Mouse (Mus musculus) cortical plate, adult 2 months (tissue): Measurements from ENCODE around the gene Kndc1.

Experiments used
- CTCF ChIP-seq: fragments of 200-500 bp; IDR thresholded peaks from 2 replicates; pipeline ENCODE4 v1.5.1; 2011; ENCODE audit warnings: mild to moderate bottlenecking, control low read depth, low read length; ENCODE audit not compliant: insufficient read depth; ENCODE audit errors: extremely low read depth
- POLR2A ChIP-seq: fragments of 200-500 bp; IDR thresholded peaks from 2 replicates; pipeline ENCODE4 v1.6.1; 2011; ENCODE audit warnings: mild to moderate bottlenecking, low read length, control low read depth; ENCODE audit not compliant: insufficient read depth; ENCODE audit errors: extremely low read depth

DNA sequence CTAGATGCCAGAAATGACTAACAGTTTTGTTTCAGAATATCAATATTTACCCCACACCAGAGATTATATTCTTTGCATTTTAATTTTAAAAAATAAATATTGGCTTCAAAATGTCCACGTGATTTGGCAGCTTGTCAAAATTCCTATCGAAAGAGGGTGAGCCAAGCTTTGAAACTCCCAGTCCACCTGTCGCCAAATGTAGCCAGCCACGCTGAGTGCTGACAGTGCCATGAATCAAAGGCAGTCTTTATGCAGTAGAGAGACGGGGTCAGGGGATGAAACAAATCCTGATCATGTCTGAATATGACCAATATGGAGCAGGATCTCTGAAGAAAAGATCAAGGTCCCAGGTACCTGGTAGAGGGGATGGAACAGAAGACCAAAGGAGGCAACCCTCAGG lies 2.7 kb upstream of the Kndc1 start:
- TF ChIP-seq CTCF (no peak), POLR2A (no peak)
